Mouse (Mus musculus): Measurements from ENCODE around the gene Hcn2. TPM values are rescaled to one million over a fixed set of nuclear protein-coding genes. Genes with fewer than 3 reads are reported as not detected.

Hcn2 gene
- polyA plus RNA-seq, 1 experiment from 2014 or later: 0.02 TPM

GRCm38 (mm10) chr10:79688720-79689119, 27.7 kb upstream of the Hcn2 start, which contains the start of gene Gzmm:
TSS of gene Gzmm (plus strand) at chr10:79689020.
- ATAC-seq (ENCODE audit: insufficient read depth): no peak
- no peak within 1 kb of the TSS for H3K27ac ChIP-seq (replicated peaks)
- no peak within 1 kb of the TSS for H3K4me2 ChIP-seq
- WGBS (ENCODE audit: insufficient replicate concordance): 76% methylated on average over 4 of the region's 4 CpGs
- H3K4me3 ChIP-seq (replicated peaks): no peak within 1 kb of the TSS
- H3K27me3 ChIP-seq: no peaks in the 10 kb centered on the region
- no peak within 1 kb of the TSS for H3K9ac ChIP-seq
- no peaks in the 10 kb centered on the region for H3K9me3 ChIP-seq (replicated peaks)
- H3K4me1 ChIP-seq (replicated peaks): peaks cover 15% of the 10 kb centered on the region
- H3K36me3 ChIP-seq (replicated peaks): peaks cover 61% of the 10 kb centered on the region

GRCm38 (mm10) chr10:79689178-79689577, 27.3 kb upstream of the Hcn2 start:
- Histone ChIP-seq H3K9ac (no peak overlapping the region), H3K4me1 (replicated peaks) (peaks cover 10% of the 10 kb centered on the region), H3K27ac (replicated peaks) (no peak overlapping the region), H3K27me3 (no peaks in the 10 kb centered on the region), H3K36me3 (replicated peaks) (peaks cover 56% of the 10 kb centered on the region), H3K9me3 (replicated peaks) (no peaks in the 10 kb centered on the region), H3K4me3 (replicated peaks) (no peak overlapping the region), H3K4me2 (no peak overlapping the region)
- 76% methylated on average over 3 of the region's 3 CpGs for WGBS (ENCODE audit: insufficient replicate concordance)
- no peak for ATAC-seq (ENCODE audit: insufficient read depth)

GRCm38 (mm10) chr10:79691986-79692548, 24.4 kb upstream of the Hcn2 start:
- no peak for ATAC-seq (ENCODE audit: insufficient read depth)
- 75% methylated on average over 2 of the region's 2 CpGs for WGBS (ENCODE audit: insufficient replicate concordance)

GRCm38 (mm10) chr10:79693580-79694378, 22.7 kb upstream of the Hcn2 start:
- ATAC-seq (ENCODE audit: insufficient read depth): no peak
- Histone ChIP-seq H3K9me3 (replicated peaks) (no peaks in the 10 kb centered on the region), H3K4me2 (no peak overlapping the region), H3K9ac (no peak overlapping the region), H3K27ac (replicated peaks) (no peak overlapping the region), H3K36me3 (replicated peaks) (peaks cover 10% of the 10 kb centered on the region), H3K27me3 (no peaks in the 10 kb centered on the region), H3K4me3 (replicated peaks) (no peak overlapping the region), H3K4me1 (replicated peaks) (peaks cover 11% of the 10 kb centered on the region; the same call in 1 of the 2 replicates)
- 64% methylated on average over 12 of the region's 12 CpGs for WGBS (ENCODE audit: insufficient replicate concordance)

More at GRCm38 (mm10) chr10:79691986-79692548, 24.4 kb upstream of the Hcn2 start:
- no peak overlapping the region for H3K4me3 ChIP-seq (replicated peaks)
- peaks cover 11% of the 10 kb centered on the region; the same call in 1 of the 2 replicates for H3K4me1 ChIP-seq (replicated peaks)
- no peaks in the 10 kb centered on the region for H3K27me3 ChIP-seq
- peaks cover 28% of the 10 kb centered on the region for H3K36me3 ChIP-seq (replicated peaks)
- no peak overlapping the region for H3K4me2 ChIP-seq
- no peak overlapping the region for H3K27ac ChIP-seq (replicated peaks)
- no peak overlapping the region for H3K9ac ChIP-seq
- no peaks in the 10 kb centered on the region for H3K9me3 ChIP-seq (replicated peaks)

GRCm38 (mm10) chr10:79694379-79694655, 22.1 kb upstream of the Hcn2 start:
- Histone ChIP-seq H3K9me3 (replicated peaks) (no peaks in the 10 kb centered on the region), H3K4me3 (replicated peaks) (no peak overlapping the region), H3K4me1 (replicated peaks) (peaks cover 11% of the 10 kb centered on the region; the same call in 1 of the 2 replicates), H3K4me2 (no peak overlapping the region), H3K27ac (replicated peaks) (no peak overlapping the region), H3K36me3 (replicated peaks) (peaks cover 5% of the 10 kb centered on the region), H3K9ac (no peak overlapping the region), H3K27me3 (no peaks in the 10 kb centered on the region)
- ATAC-seq (ENCODE audit: insufficient read depth): no peak
- WGBS (ENCODE audit: insufficient replicate concordance): 79% methylated on average over 6 of the region's 6 CpGs

GRCm38 (mm10) chr10:79695231-79696128, 21.0 kb upstream of the Hcn2 start:
- H3K27me3 ChIP-seq: no peaks in the 10 kb centered on the region
- no peaks in the 10 kb centered on the region for H3K9me3 ChIP-seq (replicated peaks)
- ATAC-seq (ENCODE audit: insufficient read depth): 0 out of 2 replicates have a peak, but pooled peaks have one; percentile 33
- no peak overlapping the region for H3K9ac ChIP-seq
- H3K4me2 ChIP-seq: no peak overlapping the region
- 0 out of 2 replicates have a peak overlapping the region, but pooled peaks have one; percentile 3 for H3K27ac ChIP-seq (replicated peaks)
- H3K4me1 ChIP-seq (replicated peaks): peaks cover 11% of the 10 kb centered on the region; the same call in 1 of the 2 replicates
- 55% methylated on average over 13 of the region's 13 CpGs for WGBS (ENCODE audit: insufficient replicate concordance)
- H3K4me3 ChIP-seq (replicated peaks): no peak overlapping the region
- H3K36me3 ChIP-seq (replicated peaks): no peaks in the 10 kb centered on the region

GRCm38 (mm10) chr10:79696129-79696651, 20.2 kb upstream of the Hcn2 start:
- H3K4me2 ChIP-seq: no peak overlapping the region
- no peak for ATAC-seq (ENCODE audit: insufficient read depth)
- 0 out of 2 replicates have a peak overlapping the region, but pooled peaks have one; percentile 3 for H3K27ac ChIP-seq (replicated peaks)
- H3K4me1 ChIP-seq (replicated peaks): peaks cover 17% of the 10 kb centered on the region
- no peak overlapping the region for H3K9ac ChIP-seq
- 57% methylated on average over 9 of the region's 9 CpGs for WGBS (ENCODE audit: insufficient replicate concordance)
- H3K9me3 ChIP-seq (replicated peaks): no peaks in the 10 kb centered on the region
- no peaks in the 10 kb centered on the region for H3K36me3 ChIP-seq (replicated peaks)
- H3K27me3 ChIP-seq: no peaks in the 10 kb centered on the region
- H3K4me3 ChIP-seq (replicated peaks): no peak overlapping the region

GRCm38 (mm10) chr10:79697916-79698315, 18.5 kb upstream of the Hcn2 start:
- Histone ChIP-seq H3K27ac (replicated peaks) (no peak overlapping the region), H3K36me3 (replicated peaks) (no peaks in the 10 kb centered on the region), H3K9me3 (replicated peaks) (no peaks in the 10 kb centered on the region), H3K9ac (no peak overlapping the region), H3K4me2 (no peak overlapping the region), H3K27me3 (no peaks in the 10 kb centered on the region), H3K4me3 (replicated peaks) (no peak overlapping the region), H3K4me1 (replicated peaks) (peaks cover 23% of the 10 kb centered on the region)
- WGBS (ENCODE audit: insufficient replicate concordance): 49% methylated on average over 6 of the region's 6 CpGs
- ATAC-seq (ENCODE audit: insufficient read depth): no peak

- no peaks in the 10 kb centered on the region for H3K27me3 ChIP-seq
- no peak overlapping the region for H3K9ac ChIP-seq
- WGBS (ENCODE audit: insufficient replicate concordance): 80% methylated on average over 6 of the region's 6 CpGs
- no peak overlapping the region for H3K4me2 ChIP-seq
- no peak overlapping the region for H3K4me3 ChIP-seq (replicated peaks)
- ATAC-seq (ENCODE audit: insufficient read depth): no peak
- no peak overlapping the region for H3K27ac ChIP-seq (replicated peaks)
- H3K4me1 ChIP-seq (replicated peaks): peaks cover 24% of the 10 kb centered on the region
- no peaks in the 10 kb centered on the region for H3K9me3 ChIP-seq (replicated peaks)
- no peaks in the 10 kb centered on the region for H3K36me3 ChIP-seq (replicated peaks)
These were observed 18.0 kb upstream of the Hcn2 start for GRCm38 (mm10) chr10:79698459-79698858.

- no peak for ATAC-seq (ENCODE audit: insufficient read depth)
- H3K27ac ChIP-seq (replicated peaks): peak overlapping the region; percentile 67; the same call in 1 of the 2 replicates
- no peaks in the 10 kb centered on the region for H3K36me3 ChIP-seq (replicated peaks)
- no peak overlapping the region for H3K9ac ChIP-seq
- 41% methylated on average over 7 of the region's 7 CpGs for WGBS (ENCODE audit: insufficient replicate concordance)
- H3K9me3 ChIP-seq (replicated peaks): no peaks in the 10 kb centered on the region
- H3K4me1 ChIP-seq (replicated peaks): peaks cover 32% of the 10 kb centered on the region
- no peaks in the 10 kb centered on the region for H3K27me3 ChIP-seq
- H3K4me2 ChIP-seq: no peak overlapping the region
- no peak overlapping the region for H3K4me3 ChIP-seq (replicated peaks)
These were observed 15.8 kb upstream of the Hcn2 start for GRCm38 (mm10) chr10:79700676-79701075.
